Mouse (Mus musculus): ENCODE data around the gene Ankrd12. TPM values are rescaled to one million over a fixed set of nuclear protein-coding genes. Genes with fewer than 3 reads are reported as not detected.

Ankrd12 gene
- 0.37 and 0.46 TPM in 2 replicates for polyA plus RNA-seq (2012)

- TF ChIP-seq GATA1 (IDR thresholded peaks at IDR 0.05; ENCODE audit: low read length) (no peak), TAL1 (IDR thresholded peaks at IDR 0.05; ENCODE audit: low read length) (no peak)
- H3K4me3 ChIP-seq (replicated peaks) = peak within 1 kb of the TSS; percentile 73
- H3K4me1 ChIP-seq (ENCODE audit: control insufficient read depth) = peaks cover 24% of the 10 kb centered on the region
- H3K9me3 ChIP-seq (ENCODE audit: control insufficient read depth, low read length) = no peaks in the 10 kb centered on the region
- peaks cover 37% of the 10 kb centered on the region for H3K36me3 ChIP-seq (ENCODE audit: control insufficient read depth)
- H3K27me3 ChIP-seq (ENCODE audit: control insufficient read depth) = no peaks in the 10 kb centered on the region
These were observed at the start of gene Ankrd12 for GRCm38 (mm10) chr17:66076934-66077333. Ankrd12 (minus strand) TSS chr17:66077089.

- Histone ChIP-seq H3K4me1 (ENCODE audit: control insufficient read depth) (peaks cover 40% of the 10 kb centered on the region), H3K4me3 (replicated peaks) (peak overlapping the region; percentile 27), H3K9me3 (ENCODE audit: control insufficient read depth, low read length) (no peaks in the 10 kb centered on the region), H3K36me3 (ENCODE audit: control insufficient read depth) (peaks cover 43% of the 10 kb centered on the region), H3K27me3 (ENCODE audit: control insufficient read depth) (no peaks in the 10 kb centered on the region)
- TF ChIP-seq GATA1 (IDR thresholded peaks at IDR 0.05; ENCODE audit: low read length) (no peak), TAL1 (IDR thresholded peaks at IDR 0.05; ENCODE audit: low read length) (no peak)
These were observed 48.3 kb upstream of the Ankrd12 start for GRCm38 (mm10) chr17:66125211-66125610.

GRCm38 (mm10) chr17:66123816-66124610 lies 47.1 kb upstream of the Ankrd12 start:
- Histone ChIP-seq H3K9me3 (ENCODE audit: control insufficient read depth, low read length) (no peaks in the 10 kb centered on the region), H3K4me3 (replicated peaks) (peak overlapping the region; percentile 73), H3K36me3 (ENCODE audit: control insufficient read depth) (peaks cover 44% of the 10 kb centered on the region), H3K4me1 (ENCODE audit: control insufficient read depth) (peaks cover 46% of the 10 kb centered on the region), H3K27me3 (ENCODE audit: control insufficient read depth) (no peaks in the 10 kb centered on the region)
- TF ChIP-seq TAL1 (IDR thresholded peaks at IDR 0.05; ENCODE audit: low read length) (no peak), GATA1 (IDR thresholded peaks at IDR 0.05; ENCODE audit: low read length) (no peak)

GRCm38 (mm10) chr17:66123066-66123815 lies 46.4 kb upstream of the Ankrd12 start, which contains the start of gene Ddx11:
Ddx11 (plus strand) TSS chr17:66123520.
- peaks cover 46% of the 10 kb centered on the region for H3K36me3 ChIP-seq (ENCODE audit: control insufficient read depth)
- TF ChIP-seq TAL1 (IDR thresholded peaks at IDR 0.05; ENCODE audit: low read length) (no peak), GATA1 (IDR thresholded peaks at IDR 0.05; ENCODE audit: low read length) (no peak)

GRCm38 (mm10) chr17:66120701-66121100 lies 43.8 kb upstream of the Ankrd12 start:
- no peaks in the 10 kb centered on the region for H3K9me3 ChIP-seq (ENCODE audit: control insufficient read depth, low read length)
- TF ChIP-seq GATA1 (IDR thresholded peaks at IDR 0.05; ENCODE audit: low read length) = no peak
- no peak for TF ChIP-seq TAL1 (IDR thresholded peaks at IDR 0.05; ENCODE audit: low read length)
- peaks cover 46% of the 10 kb centered on the region for H3K4me1 ChIP-seq (ENCODE audit: control insufficient read depth)
- H3K4me3 ChIP-seq (replicated peaks) = no peak overlapping the region
- peaks cover 49% of the 10 kb centered on the region for H3K36me3 ChIP-seq (ENCODE audit: control insufficient read depth)
- no peaks in the 10 kb centered on the region for H3K27me3 ChIP-seq (ENCODE audit: control insufficient read depth)

More at GRCm38 (mm10) chr17:66123066-66123815, 46.4 kb upstream of the Ankrd12 start, which contains the start of gene Ddx11:
- H3K9me3 ChIP-seq (ENCODE audit: control insufficient read depth, low read length) = no peaks in the 10 kb centered on the region
- peak within 1 kb of the TSS; percentile 73 for H3K4me3 ChIP-seq (replicated peaks)
- no peaks in the 10 kb centered on the region for H3K27me3 ChIP-seq (ENCODE audit: control insufficient read depth)
- H3K4me1 ChIP-seq (ENCODE audit: control insufficient read depth) = peaks cover 46% of the 10 kb centered on the region

- peaks cover 29% of the 10 kb centered on the region for H3K4me1 ChIP-seq (ENCODE audit: control insufficient read depth)
- H3K36me3 ChIP-seq (ENCODE audit: control insufficient read depth) = peaks cover 66% of the 10 kb centered on the region
- TF ChIP-seq GATA1 (IDR thresholded peaks at IDR 0.05; ENCODE audit: low read length) = no peak
- no peaks in the 10 kb centered on the region for H3K9me3 ChIP-seq (ENCODE audit: control insufficient read depth, low read length)
- no peak overlapping the region for H3K4me3 ChIP-seq (replicated peaks)
- H3K27me3 ChIP-seq (ENCODE audit: control insufficient read depth) = no peaks in the 10 kb centered on the region
These were observed 42.1 kb upstream of the Ankrd12 start for GRCm38 (mm10) chr17:66118991-66119390.

- peaks cover 42% of the 10 kb centered on the region for H3K4me1 ChIP-seq (ENCODE audit: control insufficient read depth)
- H3K27me3 ChIP-seq (ENCODE audit: control insufficient read depth) = no peaks in the 10 kb centered on the region
- TF ChIP-seq GATA1 (IDR thresholded peaks at IDR 0.05; ENCODE audit: low read length) = no peak
- TF ChIP-seq TAL1 (IDR thresholded peaks at IDR 0.05; ENCODE audit: low read length) = no peak
These were observed 35.3 kb upstream of the Ankrd12 start for GRCm38 (mm10) chr17:66112166-66112565.

GRCm38 (mm10) chr17:66111402-66111959 lies 34.6 kb upstream of the Ankrd12 start, which contains the start of gene Washc1:
Washc1 (plus strand) TSS chr17:66111545.
- H3K4me1 ChIP-seq (ENCODE audit: control insufficient read depth) = peaks cover 47% of the 10 kb centered on the region

More at GRCm38 (mm10) chr17:66112166-66112565, 35.3 kb upstream of the Ankrd12 start:
- Histone ChIP-seq H3K36me3 (ENCODE audit: control insufficient read depth) (peaks cover 37% of the 10 kb centered on the region), H3K4me3 (replicated peaks) (peak overlapping the region; percentile 65), H3K9me3 (ENCODE audit: control insufficient read depth, low read length) (no peaks in the 10 kb centered on the region)

More at GRCm38 (mm10) chr17:66111402-66111959, 34.6 kb upstream of the Ankrd12 start, which contains the start of gene Washc1:
- Histone ChIP-seq H3K27me3 (ENCODE audit: control insufficient read depth) (no peaks in the 10 kb centered on the region), H3K36me3 (ENCODE audit: control insufficient read depth) (peaks cover 30% of the 10 kb centered on the region), H3K9me3 (ENCODE audit: control insufficient read depth, low read length) (no peaks in the 10 kb centered on the region), H3K4me3 (replicated peaks) (peak within 1 kb of the TSS; percentile 65)
- TF ChIP-seq GATA1 (IDR thresholded peaks at IDR 0.05; ENCODE audit: low read length) (no peak), TAL1 (IDR thresholded peaks at IDR 0.05; ENCODE audit: low read length) (no peak)

Measured in erythroblast, embryonic 14.5 days (primary cell).